In the genomic region with DNA sequence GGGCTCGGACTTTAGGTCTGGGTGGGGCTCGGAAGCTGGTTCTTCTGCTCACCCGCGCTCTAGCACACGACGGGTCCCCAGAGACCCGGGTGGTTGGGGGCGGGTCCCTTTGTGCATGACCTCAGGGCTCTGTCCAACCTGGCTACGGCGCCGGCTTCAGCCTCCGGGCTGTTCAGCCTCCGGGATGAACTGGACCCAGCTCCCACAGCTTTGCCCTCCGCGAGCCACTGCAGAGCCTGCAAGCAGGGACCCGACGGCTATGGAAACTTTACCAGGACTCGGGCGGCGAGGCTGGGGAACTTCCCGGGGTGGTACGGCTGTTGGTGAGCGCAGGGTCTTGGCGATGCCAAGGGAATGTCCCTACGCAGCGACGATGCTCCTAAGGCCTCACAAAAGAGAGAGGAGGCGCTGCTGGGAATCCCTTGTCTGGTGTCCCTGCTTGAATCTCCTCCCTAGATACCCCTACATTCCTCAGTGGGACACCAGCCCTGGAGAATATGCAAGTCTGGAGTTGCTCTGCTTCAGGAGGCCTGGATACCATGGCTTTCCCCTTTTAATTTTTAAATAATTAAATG, we compare ENCODE assay signal across 8 mouse cellular contexts. TPM values are rescaled to one million over a fixed set of nuclear protein-coding genes. Genes with fewer than 3 reads are reported as not detected.
A peak's percentile ranks its signal among the peaks of the same experiment; 100 is the strongest.
DNase-seq lines count a peak whose midpoint lies in the region; ATAC-seq lines count a peak whose summit lies in the region.

No protein-coding gene starts in this region.

- under 1% methylated on average over 28 of the region's 28 CpGs for WGBS in forebrain, embryonic 12.5 days
- 2% methylated on average over 27 of the region's 28 CpGs for WGBS in intestine, embryonic 14.5 days
- 2% methylated on average over 28 of the region's 28 CpGs for WGBS in lung, embryonic 15.5 days
- WGBS in stomach, embryonic 15.5 days = 1% methylated on average over 28 of the region's 28 CpGs

- H3K36me3 ChIP-seq in forebrain, embryonic 12.5 days (replicated peaks) = 0 out of 2 replicates have a peak, but pooled peaks cover 5% of the 10 kb centered on the region
- H3K36me3 ChIP-seq in intestine, embryonic 14.5 days (ENCODE audit: control insufficient read depth, insufficient read depth, low read length) = no peaks in the 10 kb centered on the region
- no peaks in the 10 kb centered on the region for H3K36me3 ChIP-seq in lung, embryonic 15.5 days
- no peaks in the 10 kb centered on the region for H3K36me3 ChIP-seq in stomach, embryonic 15.5 days

- peak; percentile 7 for ATAC-seq in forebrain, embryonic 12.5 days (ENCODE audit: low FRiP score)
- peak; percentile 25 for ATAC-seq in intestine, embryonic 14.5 days (replicated peaks; ENCODE audit: low FRiP score, low TSS enrichment, low read depth)
- peak; percentile 4; the same call in 1 of the 2 replicates for ATAC-seq in lung, embryonic 15.5 days (ENCODE audit: borderline replicate concordance, extremely low read depth, low FRiP score, low TSS enrichment)
- ATAC-seq in stomach, embryonic 15.5 days (ENCODE audit: insufficient read depth, low FRiP score, low read depth) = 0 out of 2 replicates have a peak, but pooled peaks have one; percentile 0
- no peak for ATAC-seq in megakaryocyte-erythroid progenitor cell, adult 5-6 weeks (replicated peaks; ENCODE audit: low FRiP score, low TSS enrichment, poor library complexity, severe bottlenecking)

- H3K9me3 ChIP-seq in forebrain, embryonic 12.5 days = no peaks in the 10 kb centered on the region
- H3K9me3 ChIP-seq in intestine, embryonic 14.5 days (ENCODE audit: control insufficient read depth, low read length) = no peaks in the 10 kb centered on the region
- H3K9me3 ChIP-seq in lung, embryonic 15.5 days = no peaks in the 10 kb centered on the region
- no peaks in the 10 kb centered on the region for H3K9me3 ChIP-seq in stomach, embryonic 15.5 days

- intact Hi-C loops in left cerebral cortex, postnatal 36 days (cut with DNase I) = loop anchor here (5.0 kb wide), 2 partner anchors 44 to 59 kb away; no protein-coding TSS in a partner anchor
- intact Hi-C loops in left cerebral cortex, postnatal 14 days (cut with DNase I) = loop anchor here (5.0 kb wide), 2 partner anchors 79 to 269 kb away; a partner anchor contains a TSS

- peaks cover 16% of the 10 kb centered on the region; the same call in 1 of the 2 replicates for H3K27me3 ChIP-seq in forebrain, embryonic 12.5 days
- peaks cover 13% of the 10 kb centered on the region for H3K27me3 ChIP-seq in intestine, embryonic 14.5 days (replicated peaks; ENCODE audit: control insufficient read depth, insufficient read depth, low read length)
- peaks cover 30% of the 10 kb centered on the region for H3K27me3 ChIP-seq in lung, embryonic 15.5 days
- H3K27me3 ChIP-seq in stomach, embryonic 15.5 days (replicated peaks) = peaks cover 19% of the 10 kb centered on the region

- DNase-seq in left cerebral cortex, postnatal 36 days (ENCODE audit: low spot score in 2 of 2) = peak; percentile 36 to 42
- DNase-seq in left cerebral cortex, postnatal 14 days (ENCODE audit: low spot score in 2 of 2) = no peak
- peak; percentile 23 for DNase-seq in R1 (ENCODE audit: low read depth, low spot score)
- peak; percentile 75 for DNase-seq in intestine, embryonic 14.5 days (ENCODE audit: low spot score)

- H3K27ac ChIP-seq in forebrain, embryonic 12.5 days = no peak overlapping the region
- H3K27ac ChIP-seq in intestine, embryonic 14.5 days (ENCODE audit: low read depth) = no peak overlapping the region
- no peak overlapping the region for H3K27ac ChIP-seq in lung, embryonic 15.5 days
- H3K27ac ChIP-seq in stomach, embryonic 15.5 days = no peak overlapping the region

- peak overlapping the region; percentile 88 for H3K4me2 ChIP-seq in forebrain, embryonic 12.5 days
- peak overlapping the region; percentile 99 for H3K4me2 ChIP-seq in intestine, embryonic 14.5 days (ENCODE audit: low read length)
- peak overlapping the region; percentile 91 for H3K4me2 ChIP-seq in lung, embryonic 15.5 days
- H3K4me2 ChIP-seq in stomach, embryonic 15.5 days = peak overlapping the region; percentile 98

- peak overlapping the region; percentile 79 for H3K9ac ChIP-seq in forebrain, embryonic 12.5 days
- H3K9ac ChIP-seq in intestine, embryonic 14.5 days (ENCODE audit: low read length) = peak overlapping the region; percentile 54
- H3K9ac ChIP-seq in lung, embryonic 15.5 days = peak overlapping the region; percentile 52
- peak overlapping the region; percentile 33 for H3K9ac ChIP-seq in stomach, embryonic 15.5 days

- peak overlapping the region; percentile 91 for H3K4me3 ChIP-seq in forebrain, embryonic 12.5 days (replicated peaks)
- H3K4me3 ChIP-seq in intestine, embryonic 14.5 days (ENCODE audit: low read depth, low read length) = peak overlapping the region; percentile 66
- peak overlapping the region; percentile 67 for H3K4me3 ChIP-seq in lung, embryonic 15.5 days
- peak overlapping the region; percentile 62 for H3K4me3 ChIP-seq in stomach, embryonic 15.5 days (replicated peaks)

- peaks cover 45% of the 10 kb centered on the region for H3K4me1 ChIP-seq in forebrain, embryonic 12.5 days
- peaks cover 5% of the 10 kb centered on the region for H3K4me1 ChIP-seq in intestine, embryonic 14.5 days (replicated peaks; ENCODE audit: control insufficient read depth, insufficient read depth, low read length)
- peaks cover 22% of the 10 kb centered on the region for H3K4me1 ChIP-seq in lung, embryonic 15.5 days
- H3K4me1 ChIP-seq in stomach, embryonic 15.5 days = peaks cover 21% of the 10 kb centered on the region

RNA-seq across cellular contexts. Expression of a gene that starts 0.7 kb away (rescaled TPM):
- total RNA-seq in left cerebral cortex, postnatal 36 days (2021) = 10 to 100 TPM; 36.6 to 48.0 TPM
- total RNA-seq in left cerebral cortex, postnatal 14 days (2021) = 10 to 100 TPM; 41.4 to 42.3 TPM
- 115 and 126 TPM in 2 replicates for polyA plus RNA-seq in forebrain, embryonic 12.5 days (2016; fragmentation: Nextera tagmentation; extraction: Ambion mirVana)
- polyA plus RNA-seq in intestine, embryonic 14.5 days (2014; fragmentation: Nextera tagmentation; extraction: Ambion mirVana) = 31.7 and 33.0 TPM in 2 replicates
- 29.7 and 35.5 TPM in 2 replicates for polyA plus RNA-seq in lung, embryonic 15.5 days (2015; fragmentation: Nextera tagmentation; extraction: Ambion mirVana)
- polyA plus RNA-seq in stomach, embryonic 15.5 days (2015; fragmentation: Nextera tagmentation; extraction: Ambion mirVana) = 25.3 and 28.7 TPM in 2 replicates
- total RNA-seq in megakaryocyte-erythroid progenitor cell, adult 5-6 weeks (2014; fragmentation: Nextera tagmentation) = 14.0 and 16.5 TPM in 2 replicates
- total RNA-seq in megakaryocyte-erythroid progenitor cell, adult 5-6 weeks (2017) = 14.3 and 19.4 TPM in 2 replicates

RNA-seq across cellular contexts. Expression of a gene that starts 0.8 kb away (rescaled TPM):
- 100 to 1,000 TPM; 158 to 165 TPM for total RNA-seq in left cerebral cortex, postnatal 36 days (2021)
- total RNA-seq in left cerebral cortex, postnatal 14 days (2021) = 100 to 1,000 TPM; 122 to 135 TPM
- polyA plus RNA-seq in forebrain, embryonic 12.5 days (2016; fragmentation: Nextera tagmentation; extraction: Ambion mirVana) = 40.7 and 41.5 TPM in 2 replicates
- 34.8 and 34.9 TPM in 2 replicates for polyA plus RNA-seq in intestine, embryonic 14.5 days (2014; fragmentation: Nextera tagmentation; extraction: Ambion mirVana)
- 24.6 and 33.0 TPM in 2 replicates for polyA plus RNA-seq in lung, embryonic 15.5 days (2015; fragmentation: Nextera tagmentation; extraction: Ambion mirVana)
- polyA plus RNA-seq in stomach, embryonic 15.5 days (2015; fragmentation: Nextera tagmentation; extraction: Ambion mirVana) = 29.0 and 34.9 TPM in 2 replicates
- 76.7 and 91.5 TPM in 2 replicates for total RNA-seq in megakaryocyte-erythroid progenitor cell, adult 5-6 weeks (2014; fragmentation: Nextera tagmentation)
- total RNA-seq in megakaryocyte-erythroid progenitor cell, adult 5-6 weeks (2017) = 16.9 and 20.4 TPM in 2 replicates

RNA-seq across cellular contexts. Expression of a gene that starts 59.6 kb away (rescaled TPM):
- total RNA-seq in left cerebral cortex, postnatal 36 days (2021) = 10 to 100 TPM; 31.7 to 48.3 TPM
- 10 to 100 TPM; 38.2 to 44.9 TPM for total RNA-seq in left cerebral cortex, postnatal 14 days (2021)
- polyA plus RNA-seq in forebrain, embryonic 12.5 days (2016; fragmentation: Nextera tagmentation; extraction: Ambion mirVana) = 40.8 and 44.2 TPM in 2 replicates
- 37.5 and 39.4 TPM in 2 replicates for polyA plus RNA-seq in intestine, embryonic 14.5 days (2014; fragmentation: Nextera tagmentation; extraction: Ambion mirVana)
- 28.5 and 32.2 TPM in 2 replicates for polyA plus RNA-seq in lung, embryonic 15.5 days (2015; fragmentation: Nextera tagmentation; extraction: Ambion mirVana)
- 25.9 and 28.2 TPM in 2 replicates for polyA plus RNA-seq in stomach, embryonic 15.5 days (2015; fragmentation: Nextera tagmentation; extraction: Ambion mirVana)
- total RNA-seq in megakaryocyte-erythroid progenitor cell, adult 5-6 weeks (2014; fragmentation: Nextera tagmentation) = 77.7 and 78.5 TPM in 2 replicates
- total RNA-seq in megakaryocyte-erythroid progenitor cell, adult 5-6 weeks (2017) = 47.5 and 78.3 TPM in 2 replicates

Comparison
In these comparisons a context has a peak if more than half of its experiments do, and no peak if none do; other contexts are left out.
1. DNase-seq: peak in left cerebral cortex, postnatal 36 days (2 of 2), R1 (single experiment) and intestine, embryonic 14.5 days (single experiment); none in left cerebral cortex, postnatal 14 days (0 of 2).
2. Peak in every context shown above with its lines, with median percentiles within 50 percentile points of each other: H3K4me2 ChIP-seq, H3K4me3 ChIP-seq and H3K9ac ChIP-seq.